Mouse (Mus musculus): ENCODE measurements around the gene Glb1l. TPM values are rescaled to one million over a fixed set of nuclear protein-coding genes. Genes with fewer than 3 reads are reported as not detected.

The Glb1l gene
- polyA plus RNA-seq (2021; fragmentation: Nextera tagmentation): 2.3 and 3.4 TPM in 2 replicates
- long read RNA-seq, experiment 1: 0 reads
- long read RNA-seq, experiment 2, partial matches to known transcripts: 4 of 8 reads
- long read RNA-seq, experiment 2, other reads (novel, unspliced or antisense): 4 of 8 reads

GRCm38 (mm10) chr1:75210136-75211087, at the start of gene Glb1l, which contains the start of gene Stk16:
Gene Glb1l (minus strand): TSS chr1:75210813.
Gene Stk16 (plus strand): TSS chr1:75210838.

GRCm38 (mm10) chr1:75236117-75237050, 25.8 kb upstream of the Glb1l start, which contains the start of gene Dnajb2:
Gene Dnajb2 (plus strand): TSS chr1:75236406.

DNA sequence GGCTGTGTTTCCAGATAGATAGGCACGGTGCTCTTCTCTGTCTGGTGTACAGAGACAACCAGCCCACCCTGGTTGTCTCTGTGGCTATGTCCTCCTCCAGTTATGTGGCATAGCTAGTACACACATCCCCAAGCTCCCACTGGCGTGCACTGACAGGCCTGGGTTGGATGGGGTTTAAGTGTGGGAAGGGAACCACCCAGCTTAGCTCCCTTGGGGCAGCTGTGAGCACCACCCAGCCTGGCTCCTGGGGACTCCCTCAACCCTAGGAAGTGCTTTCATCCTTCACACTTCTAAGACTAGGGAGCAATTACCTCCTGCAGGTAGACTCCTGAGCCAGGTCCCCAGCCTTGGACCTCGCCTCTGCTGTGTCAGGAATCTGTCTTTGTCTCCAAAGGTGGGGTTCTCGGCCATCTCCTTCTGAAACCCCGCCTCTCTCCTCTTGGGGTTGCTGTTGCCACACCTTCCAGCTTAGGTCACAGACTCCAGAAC, 21.1 kb upstream of the Glb1l start, which contains the start of gene A630095N17Rik:
A630095N17Rik (minus strand) TSS at position 439 of the 489 bp plus-strand sequence.

GRCm38 (mm10) chr1:75219531-75219930, 8.9 kb upstream of the Glb1l start, which contains the start of gene Tuba4a:
Gene Tuba4a (minus strand): TSS chr1:75219865.

GRCm38 (mm10) chr1:75191622-75192402, 18.8 kb downstream of the Glb1l start, which contains the start of the genes Ankzf1 and Atg9a:
Gene Ankzf1 (plus strand): TSS chr1:75192151.
Gene Atg9a (minus strand): TSS chr1:75192196.

DNA sequence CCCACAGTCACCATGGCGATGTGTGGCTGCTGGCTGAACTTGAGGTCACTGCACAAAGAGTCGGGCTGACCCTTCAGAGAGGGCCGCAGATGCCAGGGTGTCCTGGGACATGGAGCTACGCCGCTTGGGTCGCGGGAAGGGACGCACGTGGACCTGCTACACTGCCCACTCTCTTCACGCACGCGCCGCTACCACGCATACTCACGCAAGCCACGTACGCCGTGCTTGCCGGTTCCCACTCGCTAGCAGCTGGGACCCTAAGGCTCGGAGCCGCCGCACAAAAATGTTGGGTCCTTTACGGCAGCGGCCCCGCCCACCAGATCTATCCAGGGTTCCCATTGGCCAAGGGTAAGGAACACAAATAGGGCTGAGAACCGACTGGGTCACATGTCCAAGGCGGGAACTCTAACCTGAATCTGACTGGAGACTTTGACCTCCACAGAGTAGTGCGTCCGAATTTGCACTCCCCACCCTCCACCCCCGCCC, 30.5 kb downstream of the Glb1l start, which contains the start of gene Abcb6:
Abcb6 (minus strand) TSS at position 288 of the 486 bp plus-strand sequence.

DNA sequence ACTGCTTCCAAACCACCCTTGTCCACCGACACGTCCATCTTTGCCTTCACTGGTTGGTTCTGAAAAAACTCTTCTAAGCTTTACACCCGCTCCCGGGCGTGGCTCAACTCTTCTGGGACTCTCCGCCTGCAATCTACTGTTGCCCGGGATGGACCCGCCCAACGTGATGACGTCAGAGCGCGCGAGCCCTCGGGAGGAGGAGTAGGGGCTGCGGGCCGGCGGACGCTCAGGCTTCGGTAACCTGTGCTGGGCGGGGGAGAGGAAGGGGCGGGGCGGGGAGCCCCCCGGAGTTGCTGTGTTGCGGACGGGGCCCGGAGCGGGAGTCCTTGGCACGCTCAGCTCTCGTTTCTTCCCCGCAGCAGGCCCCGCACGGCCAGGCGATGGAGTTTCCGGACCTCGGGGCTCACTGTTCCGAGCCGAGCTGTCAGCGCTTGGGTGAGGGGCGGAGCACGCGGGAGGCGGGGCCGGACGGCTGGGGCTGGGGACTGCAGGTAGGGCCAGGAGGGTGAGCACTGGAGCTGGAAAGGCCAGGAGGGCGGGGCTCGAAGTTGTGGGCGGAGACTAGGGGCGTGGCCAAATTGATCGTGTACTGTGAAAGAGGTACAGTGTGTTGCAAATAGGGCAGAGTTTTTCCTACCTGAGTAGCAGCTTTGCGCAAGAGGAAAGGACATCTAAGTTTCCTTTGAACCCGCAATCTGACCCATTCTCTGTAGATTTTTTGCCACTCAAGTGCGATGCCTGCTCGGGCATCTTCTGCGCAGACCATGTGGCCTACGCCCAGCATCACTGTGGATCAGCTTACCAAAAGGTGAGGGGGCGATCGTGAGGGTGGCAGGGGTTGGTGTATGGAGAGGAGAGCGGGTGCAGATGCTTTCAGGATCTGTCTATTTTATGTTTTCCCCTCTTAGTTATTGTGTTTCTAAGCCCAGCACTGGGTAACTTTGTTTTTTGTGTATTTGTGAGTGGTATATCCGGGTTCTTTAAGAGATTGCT, 41.8 kb downstream of the Glb1l start, which contains the start of gene Zfand2b:
Zfand2b (plus strand) TSS at position 175 of the 993 bp plus-strand sequence.

Small RNAs within 50 kb of the gene (microRNA-seq; reads per million reads assigned to microRNA genes)
- gene Gm27943: not detected

Other genes with a start within 250 kb of the Glb1l start
- gene Nhej1, start 85.6 kb downstream of the Glb1l start, polyA plus RNA-seq (2021; fragmentation: Nextera tagmentation): 3.3 and 3.6 TPM in 2 replicates
- 1.0 and 1.5 TPM in 2 replicates for gene Slc23a3, start 76.9 kb downstream of the Glb1l start, polyA plus RNA-seq (2021; fragmentation: Nextera tagmentation)
- 7.4 and 10.8 TPM in 2 replicates for gene Cnppd1, start 68.1 kb downstream of the Glb1l start, polyA plus RNA-seq (2021; fragmentation: Nextera tagmentation)
- 70.3 and 86.5 TPM in 2 replicates for gene Retreg2, start 68.0 kb downstream of the Glb1l start, polyA plus RNA-seq (2021; fragmentation: Nextera tagmentation)
- gene Zfand2b, start 42.2 kb downstream of the Glb1l start, polyA plus RNA-seq (2021; fragmentation: Nextera tagmentation): 38.0 and 45.0 TPM in 2 replicates
- 12.8 and 13.0 TPM in 2 replicates for gene Abcb6, start 30.4 kb downstream of the Glb1l start, polyA plus RNA-seq (2021; fragmentation: Nextera tagmentation)
- gene Ankzf1, start 18.7 kb downstream of the Glb1l start, polyA plus RNA-seq (2021; fragmentation: Nextera tagmentation): 9.8 and 11.1 TPM in 2 replicates
- gene Atg9a, start 18.6 kb downstream of the Glb1l start, polyA plus RNA-seq (2021; fragmentation: Nextera tagmentation): 44.9 and 48.7 TPM in 2 replicates
- gene Stk16, start within 50 bp of the Glb1l start, polyA plus RNA-seq (2021; fragmentation: Nextera tagmentation): 78.9 and 82.4 TPM in 2 replicates
- 181 and 191 TPM in 2 replicates for gene Tuba4a, start 9.1 kb upstream of the Glb1l start, polyA plus RNA-seq (2021; fragmentation: Nextera tagmentation)
- not detected in 2 replicates for gene A630095N17Rik, start 21.3 kb upstream of the Glb1l start, polyA plus RNA-seq (2021; fragmentation: Nextera tagmentation)
- 46.9 and 49.3 TPM in 2 replicates for gene Dnajb2, start 25.6 kb upstream of the Glb1l start, polyA plus RNA-seq (2021; fragmentation: Nextera tagmentation)
- gene Ptprn, start 53.7 kb upstream of the Glb1l start, polyA plus RNA-seq (2021; fragmentation: Nextera tagmentation): 65.6 and 80.8 TPM in 2 replicates
- 215 and 219 TPM in 2 replicates for gene Resp18, start 67.6 kb upstream of the Glb1l start, polyA plus RNA-seq (2021; fragmentation: Nextera tagmentation)
- gene Dnpep, start 107.2 kb upstream of the Glb1l start, polyA plus RNA-seq (2021; fragmentation: Nextera tagmentation): 68.5 and 77.2 TPM in 2 replicates
- gene Des, start 149.5 kb upstream of the Glb1l start, polyA plus RNA-seq (2021; fragmentation: Nextera tagmentation): 1.2 TPM in 2 replicates
- 50.9 and 52.6 TPM in 2 replicates for gene Speg, start 164.5 kb upstream of the Glb1l start, polyA plus RNA-seq (2021; fragmentation: Nextera tagmentation)
- 28.5 and 31.3 TPM in 2 replicates for gene Gmppa, start 225.1 kb upstream of the Glb1l start, polyA plus RNA-seq (2021; fragmentation: Nextera tagmentation)
- 0.77 and 1.3 TPM in 2 replicates for gene Asic4, start 239.6 kb upstream of the Glb1l start, polyA plus RNA-seq (2021; fragmentation: Nextera tagmentation)

All from layer of hippocampus, adult 6 months (tissue).